Mouse (Mus musculus) liver, embryonic 11.5 days (tissue): ENCODE data around the gene Mdga1. TPM values are rescaled to one million over a fixed set of nuclear protein-coding genes. Genes with fewer than 3 reads are reported as not detected.

ENCODE experiments used
- ATAC-seq: fragments of 200-750 bp; cut with Nextera tagmentation; replicated peaks from 2 replicates; pipeline ENCODE4 v1.8.0; 2017; ENCODE audit warnings: moderate number of reproducible peaks, mild to moderate bottlenecking, moderate TSS enrichment, moderate library complexity; ENCODE audit not compliant: low FRiP score
- DNase-seq: peaks from one replicate; pipeline ENCODE4 v3.0.0-alpha.2; 2017; ENCODE audit warnings: low spot score
- H3K27ac ChIP-seq: fragments of 300-500 bp; sonication (generic); 2 replicates; pipeline ENCODE4 v1.5.1; 2014; ENCODE audit warnings: mild to moderate bottlenecking, low read depth, low read length, control low read depth
- H3K27me3 ChIP-seq: fragments of 300-500 bp; sonication (generic); replicated peaks from 2 replicates; pipeline ENCODE4 v1.6.1; 2014; ENCODE audit warnings: low read length, mixed read lengths; ENCODE audit not compliant: control insufficient read depth, insufficient read depth
- H3K36me3 ChIP-seq: fragments of 300-500 bp; sonication (generic); 2 replicates; pipeline ENCODE4 v1.6.1; 2014; ENCODE audit warnings: mild to moderate bottlenecking, low read length, moderate library complexity, mixed read lengths; ENCODE audit not compliant: control insufficient read depth, insufficient read depth
- H3K4me1 ChIP-seq: fragments of 300-500 bp; sonication (generic); replicated peaks from 2 replicates; pipeline ENCODE4 v1.6.1; 2014; ENCODE audit warnings: low read length, mixed read lengths; ENCODE audit not compliant: control insufficient read depth, insufficient read depth
- H3K4me2 ChIP-seq: fragments of 300-500 bp; sonication (generic); 2 replicates; pipeline ENCODE4 v1.6.1; 2014; ENCODE audit warnings: mild to moderate bottlenecking, control low read depth, moderate library complexity
- H3K4me3 ChIP-seq: fragments of 300-500 bp; sonication (generic); 2 replicates; pipeline ENCODE4 v1.5.1; 2014; ENCODE audit warnings: low read depth, low read length, control low read depth
- H3K9ac ChIP-seq: fragments of 300-500 bp; sonication (generic); 2 replicates; pipeline ENCODE4 v1.6.1; 2014; ENCODE audit warnings: low read depth, low read length, control low read depth
- H3K9me3 ChIP-seq: fragments of 300-500 bp; sonication (generic); 2 replicates; pipeline ENCODE4 v1.6.1; 2016; ENCODE audit warnings: low read length, inconsistent platforms, mixed read lengths; ENCODE audit not compliant: control insufficient read depth
- WGBS: fragments of 180-500 bp; shearing (Covaris S2); extraction: QIAGEN DNeasy Blood & Tissue Kit; methylation state at CpG from one replicate; pipeline ENCODE4 v1.1.7; 2014; 5-methylcytosine and 5-hydroxymethylcytosine counted together
- polyA plus RNA-seq: library from polyadenylated mRNA; unstranded; fragments of >200 nt; fragmentation: Nextera tagmentation; extraction: Ambion mirVana; gene quantifications from 2 replicates; pipeline ENCODE4 v1.2.1, GENCODE M21; 2014

Gene Mdga1
- polyA plus RNA-seq, 1 experiment from 2014 or later = 1.7 TPM

GRCm38 (mm10) chr17:29831696-29832095 lies 138.2 kb downstream of the Mdga1 start:
- Histone ChIP-seq H3K4me3 (no peak overlapping the region), H3K4me2 (no peak overlapping the region), H3K27me3 (no peaks in the 10 kb centered on the region), H3K27ac (no peak overlapping the region), H3K9me3 (no peaks in the 10 kb centered on the region), H3K4me1 (peaks cover 2% of the 10 kb centered on the region; the same call in 1 of the 2 replicates), H3K9ac (no peak overlapping the region), H3K36me3 (no peaks in the 10 kb centered on the region)
- ATAC-seq (no peak), DNase-seq (no peak)
- WGBS = 73% methylated on average over 11 of the region's 11 CpGs

GRCm38 (mm10) chr17:29829136-29829535 lies 140.8 kb downstream of the Mdga1 start:
- ATAC-seq (no peak), DNase-seq (no peak)
- no peak overlapping the region for H3K27ac ChIP-seq
- WGBS = 73% methylated on average over 7 of the region's 7 CpGs
- no peaks in the 10 kb centered on the region for H3K36me3 ChIP-seq
- no peak overlapping the region for H3K4me3 ChIP-seq
- peaks cover 2% of the 10 kb centered on the region; the same call in 1 of the 2 replicates for H3K4me1 ChIP-seq
- no peak overlapping the region for H3K9ac ChIP-seq
- H3K4me2 ChIP-seq = no peak overlapping the region
- H3K9me3 ChIP-seq = no peaks in the 10 kb centered on the region
- H3K27me3 ChIP-seq = no peaks in the 10 kb centered on the region

- no peaks in the 10 kb centered on the region for H3K36me3 ChIP-seq
- no peak overlapping the region for H3K27ac ChIP-seq
- H3K4me1 ChIP-seq = peaks cover 2% of the 10 kb centered on the region; the same call in 1 of the 2 replicates
- H3K4me2 ChIP-seq = no peak overlapping the region
- 53% methylated on average over 5 of the region's 5 CpGs for WGBS
- no peaks in the 10 kb centered on the region for H3K27me3 ChIP-seq
- H3K4me3 ChIP-seq = no peak overlapping the region
- ATAC-seq (peak; percentile 67; the same call in 1 of the 2 replicates), DNase-seq (no peak)
- no peaks in the 10 kb centered on the region for H3K9me3 ChIP-seq
- no peak overlapping the region for H3K9ac ChIP-seq
Observed at GRCm38 (mm10) chr17:29827602-29828001, 142.3 kb downstream of the Mdga1 start.

GRCm38 (mm10) chr17:29824512-29825120 lies 145.3 kb downstream of the Mdga1 start:
- ATAC-seq = no peak
- Histone ChIP-seq H3K9me3 (no peaks in the 10 kb centered on the region), H3K4me2 (no peak overlapping the region), H3K4me3 (no peak overlapping the region), H3K4me1 (peaks cover 2% of the 10 kb centered on the region; the same call in 1 of the 2 replicates), H3K27me3 (no peaks in the 10 kb centered on the region), H3K27ac (no peak overlapping the region), H3K36me3 (no peaks in the 10 kb centered on the region), H3K9ac (no peak overlapping the region)
- WGBS = 81% methylated on average over 4 of the region's 4 CpGs
- no peak for DNase-seq

GRCm38 (mm10) chr17:29824208-29824509 lies 145.7 kb downstream of the Mdga1 start:
- Histone ChIP-seq H3K4me1 (peaks cover 2% of the 10 kb centered on the region; the same call in 1 of the 2 replicates), H3K27ac (no peak overlapping the region), H3K36me3 (no peaks in the 10 kb centered on the region), H3K9me3 (no peaks in the 10 kb centered on the region), H3K9ac (no peak overlapping the region), H3K27me3 (no peaks in the 10 kb centered on the region), H3K4me2 (no peak overlapping the region), H3K4me3 (no peak overlapping the region)
- DNase-seq (no peak), ATAC-seq (no peak)
- 45% methylated on average over 5 of the region's 5 CpGs for WGBS

GRCm38 (mm10) chr17:29823439-29824207 lies 146.3 kb downstream of the Mdga1 start:
- Histone ChIP-seq H3K36me3 (no peaks in the 10 kb centered on the region), H3K4me3 (no peak overlapping the region), H3K4me2 (no peak overlapping the region), H3K27ac (no peak overlapping the region), H3K9ac (no peak overlapping the region), H3K9me3 (no peaks in the 10 kb centered on the region), H3K27me3 (no peaks in the 10 kb centered on the region), H3K4me1 (peaks cover 6% of the 10 kb centered on the region)
- WGBS = 56% methylated on average over 14 of the region's 14 CpGs
- ATAC-seq = no peak
- no peak for DNase-seq

- DNase-seq (no peak), ATAC-seq (no peak)
- H3K27ac ChIP-seq = no peak overlapping the region
- peaks cover 9% of the 10 kb centered on the region; the same call in 1 of the 2 replicates for H3K4me1 ChIP-seq
- no peaks in the 10 kb centered on the region for H3K36me3 ChIP-seq
- no peak overlapping the region for H3K4me3 ChIP-seq
- no peak overlapping the region for H3K4me2 ChIP-seq
- 88% methylated on average over 3 of the region's 3 CpGs for WGBS
- no peak overlapping the region for H3K9ac ChIP-seq
- no peaks in the 10 kb centered on the region for H3K27me3 ChIP-seq
- no peaks in the 10 kb centered on the region for H3K9me3 ChIP-seq
Observed at GRCm38 (mm10) chr17:29819608-29820007, 150.3 kb downstream of the Mdga1 start.

- no peak overlapping the region for H3K4me2 ChIP-seq
- H3K9ac ChIP-seq = no peak overlapping the region
- H3K9me3 ChIP-seq = no peaks in the 10 kb centered on the region
- DNase-seq = no peak
- no peaks in the 10 kb centered on the region for H3K27me3 ChIP-seq
- H3K4me3 ChIP-seq = no peak overlapping the region
- 78% methylated on average over 7 of the region's 7 CpGs for WGBS
- no peaks in the 10 kb centered on the region for H3K36me3 ChIP-seq
- H3K4me1 ChIP-seq = peaks cover 9% of the 10 kb centered on the region; the same call in 1 of the 2 replicates
- no peak overlapping the region for H3K27ac ChIP-seq
- no peak for ATAC-seq
Observed at GRCm38 (mm10) chr17:29818989-29819388, 150.9 kb downstream of the Mdga1 start.
